Mouse (Mus musculus) heart, adult 8-10 months (tissue): ENCODE measurements at regions not wholly inside any gene's neighbourhood (a gene's known extent, or its start where the extent isn't known, plus 50 kb on each side); places are given as distances from the start of the nearest gene placed in this dataset.
"Not testable (repeated sequence)": the region's sequence is repeated elsewhere in the genome, so short reads cannot be mapped to it uniquely, and the experiment has no call there.

Experiments used
- DNase-seq: peaks from one replicate; pipeline ENCODE4 v3.0.0; 2022; ENCODE audit warnings: low spot score

DNA sequence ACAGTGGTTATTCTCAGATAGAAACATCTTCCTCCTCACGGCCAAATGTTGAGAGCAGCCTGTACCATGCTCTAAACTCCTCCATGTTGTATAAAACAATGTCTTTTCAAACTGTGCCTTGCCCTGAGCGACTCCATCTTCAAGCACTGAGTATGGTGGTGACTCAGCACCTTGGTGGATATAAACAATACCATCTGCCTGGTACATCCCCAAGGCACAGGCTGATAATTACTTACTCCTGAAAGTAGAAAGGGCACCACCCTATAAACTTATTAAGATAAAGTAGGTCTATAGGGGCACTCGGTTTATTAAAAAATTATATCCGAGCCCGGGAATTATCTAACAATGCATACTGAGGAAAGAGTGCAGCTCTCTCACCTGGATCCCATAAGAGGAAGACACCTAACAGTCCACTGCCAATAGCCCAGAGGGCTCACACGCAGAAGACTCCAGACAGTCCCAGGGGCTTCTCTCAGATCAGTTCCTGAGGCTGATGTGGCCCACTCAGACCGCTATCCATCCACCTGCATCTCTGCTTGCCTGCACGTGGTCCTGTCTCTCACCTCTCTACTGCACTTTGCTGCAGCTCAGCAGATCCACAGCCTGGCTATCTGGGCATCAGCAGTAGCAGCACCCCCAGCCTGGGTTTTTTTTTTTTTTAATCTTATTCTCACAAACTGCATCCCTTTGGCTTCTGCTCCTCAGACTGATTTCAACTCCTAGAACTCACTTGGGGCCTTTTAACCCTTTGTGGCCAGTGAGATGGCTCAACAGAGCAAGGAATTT is 109.7 kb upstream of the Dlg1 start:
- no peak for DNase-seq

DNA sequence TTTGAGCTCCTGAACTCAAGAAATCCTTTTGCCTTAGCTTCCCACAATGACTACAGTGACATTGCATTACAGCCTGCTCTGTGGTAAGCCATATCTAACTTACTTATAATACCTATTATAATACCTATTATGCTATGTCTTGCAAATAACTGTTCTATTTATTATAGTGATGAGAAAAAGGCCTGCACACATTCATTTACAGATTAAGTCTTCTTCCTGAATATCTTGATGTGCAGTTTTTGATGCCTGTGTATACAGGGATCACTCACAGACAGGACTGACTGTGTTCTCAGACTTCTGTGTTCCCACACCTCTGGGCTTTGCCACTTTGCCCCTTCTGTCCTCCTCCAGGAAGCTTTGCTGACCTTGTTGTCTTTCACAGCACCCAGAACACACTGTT is 102.8 kb upstream of the Dlg1 start:
- no peak for DNase-seq

DNA sequence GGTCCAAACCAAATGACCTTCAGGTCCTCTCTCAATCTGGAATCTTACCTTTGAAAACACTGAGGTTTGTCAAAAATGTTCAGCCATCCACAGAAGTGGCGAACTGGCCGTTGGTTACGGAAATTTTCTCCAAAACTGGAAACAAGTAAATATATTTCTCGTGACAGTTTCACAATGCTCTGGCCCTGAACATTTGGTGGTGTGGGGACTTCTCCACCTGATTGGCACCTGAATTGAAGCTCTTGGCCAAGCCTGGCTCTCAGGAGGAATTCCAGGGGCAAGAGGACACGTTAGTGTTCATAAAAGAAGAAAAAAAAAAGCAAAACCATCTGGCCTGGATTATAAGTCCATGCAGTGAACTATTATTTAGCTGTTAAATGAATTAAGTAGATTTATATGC is 98.3 kb upstream of the Dlg1 start:
- no peak for DNase-seq

DNA sequence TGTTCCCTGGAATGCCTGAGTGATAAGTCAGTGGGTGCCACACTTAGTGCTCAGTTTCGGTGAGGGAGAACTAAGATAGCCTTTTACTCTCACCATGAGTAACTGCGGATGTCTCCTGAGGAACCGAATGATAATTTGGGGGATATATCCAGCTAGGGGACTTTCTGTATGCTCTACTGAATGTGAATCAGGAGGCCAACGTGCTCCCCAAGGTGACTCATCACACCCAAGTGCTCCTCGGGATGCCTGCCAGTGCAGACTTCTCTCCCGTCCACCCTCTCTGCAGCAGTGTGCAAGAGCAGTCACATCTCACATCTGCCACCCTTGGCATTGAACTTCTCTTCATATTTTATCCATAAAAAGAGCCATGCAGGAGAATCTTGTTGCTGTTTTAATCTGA is 94.9 kb upstream of the Dlg1 start:
- no peak for DNase-seq

DNA sequence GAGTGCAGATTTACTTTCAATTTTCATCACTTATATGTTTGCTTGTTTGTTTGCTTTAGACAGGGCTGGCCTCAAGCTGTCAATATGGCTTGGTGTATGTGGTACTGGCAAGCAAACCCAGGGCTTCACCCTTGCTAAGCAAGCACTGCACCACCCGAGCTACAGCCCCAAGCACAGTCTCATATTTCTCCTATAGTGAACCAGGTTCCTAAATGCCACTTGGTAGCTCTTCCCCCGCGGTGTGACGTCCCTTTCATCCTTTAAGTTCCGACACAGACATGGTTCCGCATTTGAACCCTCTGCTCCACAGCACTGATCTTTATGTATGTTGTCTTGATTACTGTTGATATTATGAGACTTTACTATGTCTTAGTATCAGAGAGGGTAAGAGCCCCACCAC is 93.4 kb upstream of the Dlg1 start:
- DNase-seq, result no peak

DNA sequence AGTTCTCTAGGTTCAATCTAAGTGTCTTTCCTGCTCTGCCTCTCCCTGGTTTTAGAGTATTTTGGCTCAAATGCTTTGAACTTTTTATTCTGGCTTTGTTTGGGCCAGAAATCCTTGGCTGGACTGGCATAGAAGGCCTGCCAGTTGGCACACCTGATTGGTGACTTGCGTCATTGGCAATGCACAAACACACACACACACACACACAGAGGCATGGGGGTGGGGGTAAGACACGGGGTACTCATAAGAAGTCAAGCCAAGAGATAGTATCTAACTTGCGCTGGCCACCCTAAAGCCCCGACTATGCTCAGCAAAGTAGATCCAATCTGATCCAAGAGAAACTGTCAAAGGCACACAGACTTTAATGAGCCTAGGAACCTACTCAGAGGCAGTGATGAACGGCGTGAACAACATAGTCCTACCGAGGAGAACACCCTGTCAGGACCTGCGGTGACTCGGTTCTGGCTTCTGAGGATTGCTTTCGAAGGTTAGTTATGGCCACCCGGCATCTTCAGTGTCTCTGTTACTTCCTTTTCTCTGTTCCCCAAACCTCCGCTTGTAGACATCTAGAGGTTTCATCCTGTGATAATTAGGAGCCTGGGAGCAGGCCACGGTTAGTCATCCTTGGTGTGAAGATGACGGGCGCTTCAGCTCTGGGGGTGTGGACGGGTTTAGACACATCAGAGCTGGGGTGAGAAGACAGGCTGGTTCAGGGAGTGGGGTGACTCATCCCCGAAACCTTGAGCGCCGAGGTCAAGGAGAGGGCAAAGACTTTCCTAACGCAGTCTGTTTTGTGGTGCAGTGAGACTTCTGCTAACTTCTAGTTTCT is 92.7 kb upstream of the Dlg1 start:
- DNase-seq, result peak; percentile 13

DNA sequence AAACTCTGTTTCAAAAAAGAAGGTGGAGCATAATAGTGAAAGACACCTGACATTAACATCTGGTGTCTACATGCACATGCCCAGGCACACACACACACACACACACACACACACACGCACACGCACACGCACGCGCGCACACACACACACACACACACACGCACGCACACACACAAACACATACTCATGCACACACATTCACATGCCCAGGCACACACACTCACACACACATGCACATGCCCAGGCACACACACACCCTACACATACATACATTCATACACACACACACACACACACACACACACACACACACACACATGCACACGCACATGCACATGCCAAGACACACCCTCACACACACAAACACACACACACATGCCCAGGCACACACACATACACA is 89.4 kb upstream of the Dlg1 start:
- not testable (repeated sequence) for DNase-seq

DNA sequence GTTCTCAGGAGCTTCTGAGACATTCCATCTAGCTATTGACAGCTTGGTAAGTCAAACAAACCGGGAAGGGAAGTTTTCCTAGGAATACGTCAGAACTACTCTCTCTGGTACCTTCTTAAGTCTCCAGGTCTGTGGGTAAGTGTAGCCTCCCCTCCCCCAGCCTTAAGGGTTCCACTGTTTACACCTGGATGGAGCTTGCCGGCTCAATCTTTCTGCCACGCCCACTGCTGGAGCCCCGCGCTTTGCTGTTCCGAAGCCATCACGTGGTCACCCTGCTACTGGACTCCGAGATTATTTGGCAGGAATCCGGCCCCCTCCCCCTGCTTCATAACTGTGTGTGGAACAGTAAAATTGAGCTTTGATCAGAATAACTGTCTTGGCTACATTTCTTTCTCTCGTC is 87.6 kb upstream of the Dlg1 start:
- DNase-seq, result not testable (repeated sequence)

DNA sequence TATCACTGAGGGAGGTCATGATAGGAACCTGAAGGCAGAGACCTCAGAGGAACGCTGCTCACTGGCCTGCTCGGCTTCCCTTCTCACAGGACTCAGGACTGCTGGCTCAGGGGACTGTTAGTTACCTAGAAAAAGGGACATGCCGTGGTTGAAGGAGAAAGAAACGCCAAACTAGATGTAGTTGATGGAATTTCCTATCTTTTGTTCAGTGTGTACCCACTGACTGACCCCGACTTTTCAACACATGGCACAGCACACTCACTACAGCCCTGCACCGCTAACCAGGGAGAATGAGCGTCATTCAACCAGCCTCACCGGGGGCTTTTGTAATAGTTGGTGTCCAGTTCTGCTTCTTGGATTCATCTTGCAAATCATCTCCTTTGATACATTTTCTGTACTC is 86.8 kb upstream of the Dlg1 start:
- no peak for DNase-seq

DNA sequence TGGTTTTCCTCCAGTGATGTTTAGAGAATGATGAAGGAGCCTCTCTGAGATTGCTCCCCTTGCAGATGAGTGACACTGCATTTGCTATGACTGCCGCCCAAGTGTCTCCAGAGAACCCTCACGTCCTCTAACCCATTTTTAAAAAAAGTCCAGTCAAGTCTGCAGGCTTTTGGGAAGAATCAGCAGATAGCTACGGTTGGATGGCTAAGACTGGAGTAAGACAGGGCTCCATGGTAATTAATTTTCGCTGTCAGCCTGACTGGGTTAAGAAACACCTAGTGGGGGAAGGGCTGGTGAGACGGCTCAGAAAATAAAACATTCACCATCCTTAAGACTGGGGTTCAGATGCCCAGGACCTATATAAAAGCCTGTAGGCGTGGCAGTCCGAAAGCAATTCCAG is 85.9 kb upstream of the Dlg1 start:
- no peak for DNase-seq

DNA sequence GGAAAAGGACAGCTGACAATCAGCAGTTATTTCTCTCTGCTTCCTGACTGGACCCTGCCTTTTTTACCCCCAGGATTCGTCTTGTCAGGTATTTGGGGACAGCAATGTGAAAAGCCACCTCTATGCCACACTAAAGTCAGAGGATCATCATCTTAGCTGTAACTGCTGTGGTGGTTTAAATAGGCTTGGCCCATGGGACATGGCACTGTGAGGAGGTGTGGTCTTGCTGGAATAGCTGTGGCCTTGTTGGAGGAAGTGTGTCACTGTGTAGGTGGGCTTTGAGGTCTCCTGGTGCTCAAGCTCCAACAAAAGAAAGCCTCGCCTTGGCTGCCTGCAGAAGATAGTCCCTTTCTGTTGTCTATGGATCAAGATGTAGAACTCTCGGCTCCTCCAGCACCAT is 83.9 kb upstream of the Dlg1 start:
- no peak for DNase-seq

DNA sequence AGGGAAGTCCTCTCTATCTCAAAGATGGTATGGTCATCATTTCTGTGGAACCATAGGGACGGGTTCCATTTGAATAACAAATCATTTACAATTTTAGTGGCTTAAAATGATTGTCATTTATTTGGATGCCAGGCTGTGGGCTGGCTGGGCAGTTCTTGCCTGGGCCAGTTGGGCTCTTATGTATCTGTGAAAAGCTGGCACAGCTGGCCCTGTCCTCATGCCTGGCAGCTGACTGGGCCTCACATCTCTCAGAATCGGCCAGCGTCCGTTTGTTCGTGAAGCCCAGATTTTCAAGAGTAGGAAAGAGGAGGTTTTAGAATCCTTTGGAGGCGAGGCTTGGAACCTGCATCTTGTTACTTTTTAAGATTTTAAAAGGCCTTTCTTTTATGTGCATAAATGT is 82.5 kb upstream of the Dlg1 start:
- no peak for DNase-seq

DNA sequence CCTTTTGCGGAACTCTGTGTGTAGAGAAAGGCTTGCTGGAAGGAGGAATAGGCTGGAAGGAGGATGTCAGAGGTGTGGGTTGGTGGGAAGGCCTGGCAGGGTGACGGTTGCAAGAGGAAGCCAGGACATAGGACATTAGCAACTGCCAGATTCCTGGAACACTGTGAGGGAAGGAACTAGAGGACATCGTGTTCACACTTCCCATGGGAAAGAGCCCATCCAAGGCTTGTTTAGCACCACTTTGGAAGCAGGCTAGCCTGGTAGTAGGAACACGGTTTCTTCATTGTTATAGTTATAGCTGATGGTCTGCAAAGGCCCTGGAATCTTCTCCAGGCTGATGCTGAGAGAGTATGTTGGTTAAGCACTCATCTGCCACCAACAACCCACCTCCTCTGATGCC is 80.4 kb upstream of the Dlg1 start:
- no peak for DNase-seq

DNA sequence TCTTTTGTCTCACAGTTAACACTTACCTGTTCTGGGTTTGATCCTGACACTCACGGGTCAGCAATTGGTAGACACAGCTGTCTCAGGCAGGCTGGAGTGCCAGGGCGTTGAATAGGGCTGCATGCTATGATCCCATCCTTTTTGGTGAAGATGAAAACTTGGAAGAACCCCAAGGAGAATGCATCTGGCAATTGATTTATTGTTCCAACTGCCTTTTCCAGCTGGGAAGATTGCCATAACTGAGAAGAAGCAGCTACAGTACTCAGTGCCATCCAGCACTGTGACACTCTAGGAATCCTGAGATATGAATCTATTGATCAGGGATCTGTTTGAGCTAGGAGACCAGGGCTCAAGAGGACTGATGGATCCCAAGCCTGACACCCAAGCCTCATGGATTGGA is 79.6 kb upstream of the Dlg1 start:
- DNase-seq, result no peak

DNA sequence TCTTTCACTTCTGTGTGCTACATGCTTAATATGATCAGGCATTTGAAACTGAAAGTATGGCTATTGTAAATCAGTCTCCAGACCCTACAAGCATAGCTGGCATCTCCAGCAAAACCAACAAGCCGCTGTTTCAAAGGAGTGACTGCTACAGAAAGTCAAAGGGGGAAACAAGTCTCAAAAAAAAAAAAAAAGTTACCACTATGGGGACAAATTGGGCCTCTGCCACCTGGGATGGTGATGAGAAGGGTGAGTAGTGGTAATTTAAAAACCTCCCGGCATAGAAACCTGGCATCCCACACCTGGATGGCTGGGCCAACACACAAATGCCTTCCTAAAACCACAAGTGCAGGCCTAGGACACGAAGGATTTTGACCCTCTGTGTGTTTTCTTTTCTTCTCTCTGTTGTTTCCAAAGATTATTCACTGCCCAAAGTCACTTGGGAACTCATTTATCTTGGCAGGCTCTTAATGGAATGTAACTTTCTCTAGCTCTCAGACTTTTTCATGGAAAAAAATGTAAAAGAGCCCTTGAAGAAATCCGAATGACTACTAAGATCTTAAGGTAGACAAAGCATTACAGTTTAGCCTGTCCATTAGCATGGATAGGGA is 78.9 kb upstream of the Dlg1 start:
- DNase-seq, result peak; percentile 24

DNA sequence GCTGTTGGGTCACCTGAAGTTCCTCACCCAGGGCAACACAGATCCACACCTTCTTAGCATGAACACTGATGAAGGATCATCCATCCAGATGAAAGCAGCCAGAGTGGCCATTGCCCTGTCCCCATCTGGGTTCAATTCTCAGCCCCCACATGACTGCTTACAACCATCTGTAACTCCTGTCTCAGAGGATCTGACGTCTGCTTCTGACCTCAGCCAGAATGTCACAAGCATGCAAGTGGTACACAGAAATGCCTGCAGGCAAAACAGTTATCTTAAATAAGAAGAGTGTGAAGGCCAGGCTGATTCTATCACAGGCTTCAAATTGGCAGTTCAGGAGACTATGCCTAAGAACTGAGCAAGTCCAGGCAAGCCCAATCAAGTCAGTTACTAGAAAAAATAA is 76.2 kb upstream of the Dlg1 start:
- no peak for DNase-seq

DNA sequence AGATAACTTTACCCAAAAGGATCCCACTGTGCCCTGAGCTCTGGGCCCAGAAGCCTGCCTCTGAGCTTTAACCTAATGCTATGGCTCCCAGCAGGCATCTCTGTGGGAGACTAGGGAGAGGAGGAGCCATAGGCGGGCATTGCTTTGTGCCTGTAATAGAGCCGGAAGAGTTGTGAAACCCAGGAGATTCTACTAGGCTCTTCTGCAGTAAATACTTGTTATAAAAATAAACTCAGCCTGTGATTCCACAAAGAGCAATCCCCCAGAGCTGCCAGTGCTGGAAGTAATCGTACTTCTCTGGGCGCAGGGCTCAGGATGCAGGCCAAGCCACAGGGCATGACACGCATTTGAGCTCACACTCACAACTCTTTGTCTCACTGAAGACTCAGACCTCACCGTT is 73.7 kb upstream of the Dlg1 start:
- DNase-seq, result no peak

DNA sequence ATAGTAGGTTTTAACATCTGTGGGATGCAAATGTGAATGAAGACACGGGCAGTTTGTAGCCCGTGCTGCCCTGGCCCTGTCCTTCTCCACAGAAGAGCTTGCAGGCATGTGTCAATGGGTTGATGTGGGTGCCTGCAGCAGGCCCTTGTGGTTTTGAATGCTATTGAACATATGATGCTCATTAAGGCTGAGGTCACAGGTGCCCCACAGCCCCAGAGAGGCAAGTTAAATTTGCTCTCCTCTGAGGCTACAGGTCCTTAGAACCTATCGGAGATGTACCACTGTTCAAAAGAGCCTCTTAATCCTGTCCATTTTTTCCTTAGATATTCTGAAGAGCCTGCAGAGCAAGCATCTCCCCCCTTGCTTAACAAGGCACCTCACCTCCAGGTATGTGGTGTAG is 71.7 kb upstream of the Dlg1 start:
- DNase-seq, result no peak

DNA sequence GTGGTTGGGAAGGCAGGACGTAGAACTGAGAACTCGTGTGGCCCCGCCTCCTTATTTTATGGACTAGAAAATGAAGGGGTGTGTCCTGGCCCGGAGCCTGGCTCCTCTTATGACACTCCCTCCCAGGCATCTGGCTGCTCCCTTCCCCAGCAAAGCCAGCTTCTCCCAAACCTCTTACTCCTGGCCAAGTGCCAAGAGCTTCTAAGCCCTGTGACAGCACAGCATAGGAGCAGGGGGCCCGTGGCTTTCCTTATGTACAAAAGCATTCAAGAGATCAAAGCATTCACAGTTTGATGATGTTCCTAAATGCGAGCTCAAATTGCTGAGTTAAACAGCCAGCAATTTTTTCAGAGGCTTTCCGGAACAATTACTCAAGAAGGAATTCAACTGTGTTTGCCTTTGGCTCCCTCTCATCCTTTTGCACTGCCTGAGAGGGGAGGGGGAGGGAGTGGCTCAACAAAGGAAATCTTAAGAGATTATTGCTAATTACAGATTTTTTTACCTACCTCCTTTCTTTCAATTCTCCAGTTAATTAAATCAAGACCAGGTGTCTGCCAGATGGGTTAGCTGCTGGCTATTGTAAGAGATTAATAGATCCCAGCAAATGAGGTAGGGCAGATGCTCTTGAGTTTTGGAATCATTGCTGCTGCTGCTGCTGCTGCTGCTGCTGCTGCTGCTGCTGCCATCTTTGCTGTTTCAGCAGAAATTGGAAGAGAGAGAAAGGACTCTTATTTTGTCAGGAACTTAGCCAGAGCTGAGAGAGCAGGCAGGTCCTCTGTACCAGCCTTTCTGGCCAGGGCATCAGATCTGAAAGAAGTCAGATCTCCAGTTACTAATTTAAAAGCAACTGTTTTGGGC is 71.0 kb upstream of the Dlg1 start:
- DNase-seq, result peak; percentile 51

DNA sequence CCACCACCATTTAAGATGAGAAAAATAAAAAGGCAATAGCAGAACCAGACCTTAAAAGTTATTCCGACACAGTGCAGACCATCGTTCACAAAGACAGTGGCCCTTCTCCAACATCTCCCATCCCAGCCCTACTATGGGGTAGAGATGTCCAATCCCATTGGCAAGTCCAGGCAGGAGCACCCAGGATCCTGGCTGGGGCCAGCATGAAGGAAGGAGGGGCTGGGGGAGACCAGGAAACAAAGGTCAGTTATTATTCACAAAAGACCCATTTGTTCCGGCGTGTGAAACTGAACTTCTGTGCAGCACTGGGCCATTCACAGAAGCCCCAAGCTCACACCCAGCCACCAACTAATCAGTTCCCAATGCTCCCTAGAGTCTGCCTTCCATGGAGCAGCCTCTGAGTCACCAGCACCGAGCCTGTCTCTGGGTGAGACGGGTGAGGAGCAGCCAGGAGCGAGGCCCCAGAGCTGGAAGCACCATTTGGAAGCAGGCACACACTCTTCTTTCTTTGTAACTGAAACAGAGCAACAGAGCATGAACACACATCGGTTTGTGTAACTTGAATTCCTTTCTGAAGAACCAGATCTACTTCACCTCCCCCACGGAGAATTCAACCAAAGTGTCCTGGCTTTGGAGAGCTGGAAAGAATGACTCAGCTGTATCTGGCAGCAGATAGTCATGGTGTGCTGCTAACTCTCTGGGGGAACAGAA is 70.1 kb upstream of the Dlg1 start:
- DNase-seq, result peak; percentile 63

DNA sequence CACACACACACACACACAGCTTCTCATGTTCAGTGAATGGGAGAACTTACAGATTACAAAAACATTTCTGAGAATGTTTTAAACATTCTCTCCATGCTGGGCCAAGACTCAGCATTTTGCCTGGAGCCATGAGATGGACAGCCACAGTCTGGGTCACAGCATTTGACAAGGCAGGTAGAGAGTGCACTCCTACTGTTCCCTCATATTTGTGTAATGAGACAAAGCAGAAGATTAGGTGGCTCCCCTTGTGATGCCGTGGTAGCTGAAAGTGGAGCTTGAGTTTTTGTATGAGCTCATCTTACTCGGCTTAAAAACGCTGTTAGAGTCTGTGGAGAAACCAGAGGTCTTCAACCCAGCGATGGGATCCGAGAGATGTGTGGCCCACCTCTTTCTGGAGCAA is 65.3 kb upstream of the Dlg1 start:
- DNase-seq, result no peak
